Mouse (Mus musculus): ENCODE results near the gene Gnat1.
"Not testable (repeated sequence)": the region's sequence is repeated elsewhere in the genome, so short reads cannot be mapped to it uniquely, and the experiment has no call there.

Gnat1 gene

GRCm38 (mm10) chr9:107688415-107688814 is 8.9 kb upstream of the Gnat1 start:
- Histone ChIP-seq H3K36me3 (ENCODE audit: insufficient read depth, low read length) (0 out of 2 replicates have a peak, but pooled peaks cover 4% of the 10 kb centered on the region), H3K4me1 (replicated peaks; ENCODE audit: low read depth, low read length) (peaks cover 58% of the 10 kb centered on the region), H3K4me3 (replicated peaks; ENCODE audit: low read length) (no peak overlapping the region), H3K27me3 (ENCODE audit: insufficient read depth, low read length) (peaks cover 66% of the 10 kb centered on the region), H3K9me3 (ENCODE audit: low read length) (no peaks in the 10 kb centered on the region)
- no peak for TF ChIP-seq CTCF (conservative IDR thresholded peaks at IDR 0.05; ENCODE audit: low read length)
- TF ChIP-seq NANOG (IDR thresholded peaks at IDR 0.05; ENCODE audit: borderline replicate concordance, low read length) = no peak
- TF ChIP-seq POU5F1 (IDR thresholded peaks at IDR 0.05; ENCODE audit: borderline replicate concordance, low read length) = no peak

GRCm38 (mm10) chr9:107685231-107685981 is 5.9 kb upstream of the Gnat1 start:
- peaks cover 88% of the 10 kb centered on the region for H3K27me3 ChIP-seq (ENCODE audit: insufficient read depth, low read length)
- H3K4me3 ChIP-seq (replicated peaks; ENCODE audit: low read length) = no peak overlapping the region
- H3K9me3 ChIP-seq (ENCODE audit: low read length) = no peaks in the 10 kb centered on the region
- peaks cover 55% of the 10 kb centered on the region for H3K4me1 ChIP-seq (replicated peaks; ENCODE audit: low read depth, low read length)
- TF ChIP-seq CTCF (conservative IDR thresholded peaks at IDR 0.05; ENCODE audit: low read length) (peak; percentile 54), NANOG (IDR thresholded peaks at IDR 0.05; ENCODE audit: borderline replicate concordance, low read length) (no peak)
- 0 out of 2 replicates have a peak, but pooled peaks cover 4% of the 10 kb centered on the region for H3K36me3 ChIP-seq (ENCODE audit: insufficient read depth, low read length)

- Histone ChIP-seq H3K4me3 (replicated peaks; ENCODE audit: low read length) (no peak overlapping the region; the same call in 1 of the 2 replicates), H3K27me3 (ENCODE audit: insufficient read depth, low read length) (peaks cover 72% of the 10 kb centered on the region), H3K4me1 (replicated peaks; ENCODE audit: low read depth, low read length) (peaks cover 59% of the 10 kb centered on the region), H3K9me3 (ENCODE audit: low read length) (no peaks in the 10 kb centered on the region), H3K36me3 (ENCODE audit: insufficient read depth, low read length) (no peaks in the 10 kb centered on the region)
- TF ChIP-seq CTCF (conservative IDR thresholded peaks at IDR 0.05; ENCODE audit: low read length) (no peak), POU5F1 (IDR thresholded peaks at IDR 0.05; ENCODE audit: borderline replicate concordance, low read length) (no peak), NANOG (IDR thresholded peaks at IDR 0.05; ENCODE audit: borderline replicate concordance, low read length) (no peak)
Measured at GRCm38 (mm10) chr9:107682405-107682804, 2.9 kb upstream of the Gnat1 start.

GRCm38 (mm10) chr9:107678861-107679260 is 651 bp downstream of the Gnat1 start:
- H3K4me1 ChIP-seq (replicated peaks; ENCODE audit: low read depth, low read length) = peaks cover 66% of the 10 kb centered on the region
- H3K9me3 ChIP-seq (ENCODE audit: low read length) = no peaks in the 10 kb centered on the region
- H3K27me3 ChIP-seq (ENCODE audit: insufficient read depth, low read length) = peaks cover 74% of the 10 kb centered on the region
- no peaks in the 10 kb centered on the region for H3K36me3 ChIP-seq (ENCODE audit: insufficient read depth, low read length)
- no peak overlapping the region for H3K4me3 ChIP-seq (replicated peaks; ENCODE audit: low read length)
- no peak for TF ChIP-seq POU5F1 (IDR thresholded peaks at IDR 0.05; ENCODE audit: borderline replicate concordance, low read length)

- H3K36me3 ChIP-seq (ENCODE audit: insufficient read depth, low read length); H3K9me3 ChIP-seq (ENCODE audit: low read length): not testable (repeated sequence)
- peak; percentile 74 for TF ChIP-seq CTCF (conservative IDR thresholded peaks at IDR 0.05; ENCODE audit: low read length)
- H3K4me3 ChIP-seq (replicated peaks; ENCODE audit: low read length) = peak overlapping the region; percentile 56
- H3K4me1 ChIP-seq (replicated peaks; ENCODE audit: low read depth, low read length) = peaks cover 58% of the 10 kb centered on the region
- peaks cover 69% of the 10 kb centered on the region for H3K27me3 ChIP-seq (ENCODE audit: insufficient read depth, low read length)
Measured at GRCm38 (mm10) chr9:107677819-107678526, 1.5 kb downstream of the Gnat1 start.

GRCm38 (mm10) chr9:107677091-107677784 is 2.3 kb downstream of the Gnat1 start:
- Histone ChIP-seq H3K27me3 (ENCODE audit: insufficient read depth, low read length) (peaks cover 67% of the 10 kb centered on the region), H3K9me3 (ENCODE audit: low read length) (no peaks in the 10 kb centered on the region), H3K4me3 (replicated peaks; ENCODE audit: low read length) (peak overlapping the region; percentile 56), H3K4me1 (replicated peaks; ENCODE audit: low read depth, low read length) (peaks cover 50% of the 10 kb centered on the region), H3K36me3 (ENCODE audit: insufficient read depth, low read length) (no peaks in the 10 kb centered on the region)
- TF ChIP-seq CTCF (conservative IDR thresholded peaks at IDR 0.05; ENCODE audit: low read length) (peak; percentile 93), NANOG (IDR thresholded peaks at IDR 0.05; ENCODE audit: borderline replicate concordance, low read length) (no peak)

GRCm38 (mm10) chr9:107676302-107676701 is 3.2 kb downstream of the Gnat1 start:
- peak overlapping the region; percentile 73 for H3K4me3 ChIP-seq (replicated peaks; ENCODE audit: low read length)
- no peaks in the 10 kb centered on the region for H3K36me3 ChIP-seq (ENCODE audit: insufficient read depth, low read length)
- H3K27me3 ChIP-seq (ENCODE audit: insufficient read depth, low read length) = peaks cover 62% of the 10 kb centered on the region
- peaks cover 42% of the 10 kb centered on the region for H3K4me1 ChIP-seq (replicated peaks; ENCODE audit: low read depth, low read length)
- TF ChIP-seq NANOG (IDR thresholded peaks at IDR 0.05; ENCODE audit: borderline replicate concordance, low read length) = no peak
- no peaks in the 10 kb centered on the region for H3K9me3 ChIP-seq (ENCODE audit: low read length)

- Histone ChIP-seq H3K36me3 (ENCODE audit: insufficient read depth, low read length) (no peaks in the 10 kb centered on the region), H3K4me3 (replicated peaks; ENCODE audit: low read length) (peak overlapping the region; percentile 73), H3K4me1 (replicated peaks; ENCODE audit: low read depth, low read length) (peaks cover 41% of the 10 kb centered on the region), H3K9me3 (ENCODE audit: low read length) (no peaks in the 10 kb centered on the region), H3K27me3 (ENCODE audit: insufficient read depth, low read length) (peaks cover 60% of the 10 kb centered on the region)
- TF ChIP-seq POU5F1 (IDR thresholded peaks at IDR 0.05; ENCODE audit: borderline replicate concordance, low read length) (no peak), NANOG (IDR thresholded peaks at IDR 0.05; ENCODE audit: borderline replicate concordance, low read length) (no peak), CTCF (conservative IDR thresholded peaks at IDR 0.05; ENCODE audit: low read length) (no peak; the same call in 1 of the 2 replicates)
Measured at GRCm38 (mm10) chr9:107675671-107676301, 3.7 kb downstream of the Gnat1 start.

All from E14TG2a.4 (cell line).